Mouse (Mus musculus) thymus, postnatal 36 days (tissue): Measurements from ENCODE around the gene Abhd17b.

Source experiments
- DNase-seq, 2 experiments: peaks; one replicate each; pipeline ENCODE4 v3.0.0; 2022; ENCODE audit warnings: mixed read lengths in 2 of 2

Gene Abhd17b

GRCm38 (mm10) chr19:21734112-21734511 is 81.1 kb downstream of the Abhd17b start:
- no peak for DNase-seq
